Mouse (Mus musculus) testis, adult 10 weeks (tissue): ENCODE data around the gene Cnnm1. TPM values are rescaled to one million over a fixed set of nuclear protein-coding genes. Genes with fewer than 3 reads are reported as not detected.

Source experiments
- polyA plus RNA-seq: library from polyadenylated mRNA; stranded (reverse); fragments of 350-450 nt; fragmentation: Illumina TruSeq; extraction: RNeasy Lipid Tissue Mini Kit (QIAGEN cat#74804); gene quantifications from one replicate; pipeline ENCODE4 v1.2.3, GENCODE M21; 2014; ENCODE audit warnings: low read depth, low replicate concordance

Cnnm1 gene
- 4.8 TPM for polyA plus RNA-seq

DNA sequence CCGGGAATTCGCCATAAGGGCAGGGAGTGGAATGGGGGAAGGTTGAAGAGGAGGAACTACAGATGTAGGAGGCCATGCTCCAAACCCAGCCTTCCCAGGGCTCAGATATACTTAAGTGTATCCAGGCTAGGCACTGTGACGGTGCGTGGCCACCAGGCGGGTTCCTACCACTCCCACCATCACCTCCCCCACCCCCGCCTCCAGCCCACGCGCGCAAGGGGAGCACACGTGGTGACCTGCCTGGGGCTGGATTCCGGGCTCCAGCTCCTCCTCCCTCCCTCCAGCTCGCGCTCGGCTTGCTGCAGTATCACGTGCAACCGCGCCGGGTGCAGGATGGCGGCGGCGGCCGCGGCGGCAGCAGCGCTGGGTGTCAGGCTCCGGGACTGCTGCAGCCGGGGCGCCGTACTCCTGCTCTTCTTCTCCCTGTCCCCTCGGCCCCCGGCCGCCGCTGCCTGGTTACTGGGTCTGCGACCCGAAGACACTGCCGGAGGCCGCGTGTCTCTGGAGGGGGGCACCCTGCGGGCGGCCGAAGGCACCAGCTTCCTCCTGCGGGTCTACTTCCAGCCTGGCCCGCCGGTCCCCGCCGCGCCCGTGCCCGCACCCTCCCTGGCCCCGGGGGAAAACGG, at the start of gene Cnnm1:
Cnnm1 (plus strand) TSS at position 325 of the 626 bp plus-strand sequence.

DNA sequence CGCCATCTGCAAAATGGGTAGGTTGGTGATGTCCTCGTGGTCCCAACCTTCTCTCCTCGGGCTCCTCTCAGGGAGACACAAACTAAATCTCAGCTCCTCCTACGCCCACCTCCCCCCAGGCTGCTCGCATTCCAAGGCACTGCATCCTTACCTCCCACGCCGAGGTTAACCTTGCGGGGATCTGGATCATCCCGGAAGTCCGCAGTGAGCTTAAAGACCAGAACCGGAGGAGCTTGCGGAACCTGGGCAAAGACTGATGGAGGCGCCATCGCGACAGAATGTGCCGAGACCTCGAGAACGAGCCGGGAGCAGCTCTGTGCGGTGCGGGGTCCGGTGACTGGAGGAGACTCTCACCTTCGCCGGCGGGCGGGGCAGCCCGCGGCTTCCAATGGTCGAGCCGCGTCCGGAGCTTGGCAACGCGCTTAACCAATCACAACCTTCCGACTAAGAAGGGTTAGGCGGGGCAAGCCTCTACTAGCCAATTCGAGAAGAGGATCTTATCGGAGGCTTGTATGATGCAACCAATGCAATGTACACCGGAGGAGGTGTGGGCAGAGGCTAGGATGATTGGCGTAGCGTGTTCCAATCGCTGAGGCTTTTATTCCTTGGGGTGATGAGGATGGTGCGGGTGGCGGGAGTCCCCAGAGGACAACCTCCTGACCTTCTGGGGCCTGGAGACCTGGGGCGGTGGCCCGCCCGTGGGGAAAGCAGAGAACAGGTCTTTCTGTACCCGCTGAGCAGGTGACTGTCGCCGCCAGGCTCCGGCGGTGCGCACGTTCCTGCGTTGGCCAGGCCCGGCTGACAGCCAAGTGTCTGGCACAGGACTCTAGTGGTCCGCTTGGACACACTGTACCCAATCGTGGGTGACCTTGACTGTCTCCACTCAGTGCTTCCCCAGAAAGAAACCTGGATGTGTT, 84.2 kb downstream of the Cnnm1 start, which contains the start of gene Got1:
Got1 (minus strand) TSS at position 419 of the 917 bp plus-strand sequence.

Other genes with a start within 250 kb of the Cnnm1 start
- 2.0 TPM for gene Hpse2, start 52.1 kb upstream of the Cnnm1 start, polyA plus RNA-seq
- gene Got1, start 84.2 kb downstream of the Cnnm1 start, polyA plus RNA-seq: 2.8 TPM
- not detected for gene Nkx2-3, start 171.9 kb downstream of the Cnnm1 start, polyA plus RNA-seq
- 5.7 TPM for gene Slc25a28, start 234.4 kb downstream of the Cnnm1 start, polyA plus RNA-seq
- 0.55 TPM for gene Entpd7, start 249.2 kb downstream of the Cnnm1 start, polyA plus RNA-seq